Mouse (Mus musculus): ENCODE measurements around the gene Slc35a3. TPM values are rescaled to one million over a fixed set of nuclear protein-coding genes. Genes with fewer than 3 reads are reported as not detected.

Slc35a3 gene
- 27.3 TPM for total RNA-seq (2023)

DNA sequence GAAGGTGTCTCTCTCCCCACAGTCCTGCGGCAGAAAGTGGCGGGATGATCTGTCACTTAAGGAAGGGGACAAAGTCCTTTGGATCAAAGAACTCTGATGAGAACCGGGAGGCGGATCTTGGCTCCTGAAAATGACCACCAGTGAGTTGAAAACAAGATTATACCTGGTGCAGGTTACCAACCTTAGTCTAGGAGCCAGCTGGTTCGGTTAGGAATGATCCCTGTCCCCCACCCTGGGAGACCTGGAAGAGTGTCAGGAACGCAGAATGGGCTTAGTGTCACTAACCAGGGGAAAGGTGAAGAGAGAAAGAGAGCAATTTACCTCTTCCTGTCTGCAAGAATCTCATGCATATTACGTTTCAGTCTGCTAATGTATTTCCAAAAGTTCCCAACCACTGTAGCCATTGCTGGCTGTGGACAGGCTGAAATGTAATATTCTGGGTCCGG, at the start of gene Slc35a3:
Slc35a3 (minus strand) TSS at position 396 of the 446 bp plus-strand sequence.

DNA sequence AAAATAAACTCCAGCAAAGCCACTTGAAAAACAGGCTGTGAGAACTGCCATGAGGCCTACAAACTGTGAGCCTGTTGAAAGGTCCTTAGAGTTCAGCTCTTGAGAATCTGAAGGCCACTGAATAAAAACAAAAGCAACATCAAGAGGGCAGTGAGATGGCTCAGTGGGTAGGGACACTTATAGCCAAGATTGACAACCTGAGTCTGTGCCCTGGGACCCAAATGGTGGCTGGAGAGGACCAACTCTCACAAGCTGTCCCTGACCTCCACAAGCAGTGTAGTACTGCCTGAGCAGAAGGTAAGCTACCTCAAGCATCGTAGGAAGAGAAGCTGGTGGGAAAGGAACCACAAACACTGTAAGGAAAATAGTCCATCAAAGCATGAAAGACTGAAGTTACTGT, 31.5 kb downstream of the Slc35a3 start, which contains the start of gene Gm43191:
Gm43191 (minus strand) TSS at position 101 of the 400 bp plus-strand sequence.

DNA sequence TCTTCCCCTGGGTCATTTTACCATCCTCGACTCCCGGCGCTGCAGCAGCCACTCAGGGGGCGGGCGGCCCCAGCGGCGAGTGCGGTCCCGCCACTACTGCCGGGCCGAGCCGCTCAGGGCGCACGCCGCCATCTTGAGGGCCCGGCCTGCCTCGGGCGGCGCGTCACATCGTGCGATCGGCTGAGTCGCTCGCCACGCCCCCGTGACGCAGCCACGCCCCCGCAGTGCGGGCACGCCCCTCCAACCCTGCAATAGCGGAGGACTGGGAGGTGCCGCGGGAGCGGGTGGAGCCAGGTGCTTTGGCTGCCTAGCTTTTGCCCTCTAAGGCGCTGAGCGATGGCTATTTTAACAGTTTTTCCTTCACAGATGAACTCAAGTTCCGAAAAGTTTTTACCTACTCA, 50.2 kb downstream of the Slc35a3 start, which contains the start of gene Mfsd14a:
Mfsd14a (minus strand) TSS at position 215 of the 401 bp plus-strand sequence.

Other genes starting within 250 kb of the Slc35a3 start
- 21.0 TPM for gene Rtca, start 204.6 kb downstream of the Slc35a3 start, total RNA-seq (2023)
- gene Dbt, start 199.8 kb downstream of the Slc35a3 start, total RNA-seq (2023), result 12.5 TPM
- not detected for gene Lrrc39, start 149.9 kb downstream of the Slc35a3 start, total RNA-seq (2023)
- gene Sass6, start 117.8 kb downstream of the Slc35a3 start, total RNA-seq (2023), result 6.9 TPM
- 30.9 TPM for gene Trmt13, start 98.2 kb downstream of the Slc35a3 start, total RNA-seq (2023)
- 106 TPM for gene Mfsd14a, start 50.2 kb downstream of the Slc35a3 start, total RNA-seq (2023)
- gene Gm43191, start 31.6 kb downstream of the Slc35a3 start, total RNA-seq (2023), result not detected
- gene Agl, start 95.3 kb upstream of the Slc35a3 start, total RNA-seq (2023), result 6.8 TPM
- 12.8 TPM for gene Frrs1, start 146.6 kb upstream of the Slc35a3 start, total RNA-seq (2023)

All from CD4-positive naive resting alpha-beta T cell, adult 76 days (primary cell).